Mouse (Mus musculus): Measurements from ENCODE around the gene Cmtm2b.
"Not testable (repeated sequence)": the region's sequence is repeated elsewhere in the genome, so short reads cannot be mapped to it uniquely, and the experiment has no call there.

GRCm38 (mm10) chr8:104321930-104322329 is at the start of gene Cmtm2b:
- TF ChIP-seq CTCF (conservative IDR thresholded peaks at IDR 0.05; ENCODE audit: insufficient read depth, insufficient read length, low read depth, low read length); POLR2A (IDR thresholded peaks at IDR 0.05; ENCODE audit: low read depth, low read length): not testable (repeated sequence)

Measured in kidney, adult 2 months (tissue).